Mouse (Mus musculus): ENCODE measurements around the gene Etv5. TPM values are rescaled to one million over a fixed set of nuclear protein-coding genes. Genes with fewer than 3 reads are reported as not detected.
"Not testable (repeated sequence)": the region's sequence is repeated elsewhere in the genome, so short reads cannot be mapped to it uniquely, and the experiment has no call there.

Gene Etv5
- polyA plus RNA-seq, 2 experiments: 35.3 to 39.0 TPM

GRCm38 (mm10) chr16:22389146-22389911 is 50.2 kb downstream of the Etv5 start:
- Histone ChIP-seq H3K36me3 (ENCODE audit: control insufficient read depth, insufficient read depth, low read length) (peaks cover 22% of the 10 kb centered on the region; the same call in 1 of the 2 replicates), H3K27ac (replicated peaks; ENCODE audit: low read depth, low read length) (no peak overlapping the region), H3K27me3 (ENCODE audit: control insufficient read depth, insufficient read depth, low read length) (no peaks in the 10 kb centered on the region), H3K4me1 (ENCODE audit: control insufficient read depth, insufficient read depth, low read length) (no peaks in the 10 kb centered on the region; the same call in 1 of the 2 replicates), H3K9ac (ENCODE audit: low read depth, low read length, severe bottlenecking) (no peak overlapping the region; the same call in 1 of the 2 replicates), H3K4me2 (replicated peaks; ENCODE audit: low read depth, low read length, severe bottlenecking) (no peak overlapping the region), H3K4me3 (replicated peaks; ENCODE audit: low read length) (no peak overlapping the region), H3K9me3 (ENCODE audit: control insufficient read depth, low read length) (no peaks in the 10 kb centered on the region)
- ATAC-seq (ENCODE audit: low FRiP score, low read depth): no peak
- 76% methylated on average over 13 of the region's 13 CpGs for WGBS
- TF ChIP-seq POLR2A (IDR thresholded peaks at IDR 0.05; ENCODE audit: borderline replicate concordance, extremely low read depth, insufficient read depth, insufficient read length): no peak
- DNase-seq (ENCODE audit: low spot score): peak; percentile 32

- Histone ChIP-seq H3K36me3 (ENCODE audit: control insufficient read depth, insufficient read depth, low read length) (peaks cover 25% of the 10 kb centered on the region; the same call in 1 of the 2 replicates), H3K9ac (ENCODE audit: low read depth, low read length, severe bottlenecking) (no peak overlapping the region), H3K4me3 (replicated peaks; ENCODE audit: low read length) (no peak overlapping the region), H3K4me2 (replicated peaks; ENCODE audit: low read depth, low read length, severe bottlenecking) (no peak overlapping the region), H3K27me3 (ENCODE audit: control insufficient read depth, insufficient read depth, low read length) (no peaks in the 10 kb centered on the region), H3K4me1 (ENCODE audit: control insufficient read depth, insufficient read depth, low read length) (no peaks in the 10 kb centered on the region; the same call in 1 of the 2 replicates), H3K9me3 (ENCODE audit: control insufficient read depth, low read length) (no peaks in the 10 kb centered on the region), H3K27ac (replicated peaks; ENCODE audit: low read depth, low read length) (no peak overlapping the region)
- 88% methylated on average over 6 of the region's 6 CpGs for WGBS
- DNase-seq (ENCODE audit: low spot score) (no peak), ATAC-seq (ENCODE audit: low FRiP score, low read depth) (no peak)
- no peak for TF ChIP-seq POLR2A (IDR thresholded peaks at IDR 0.05; ENCODE audit: borderline replicate concordance, extremely low read depth, insufficient read depth, insufficient read length)
Measured at GRCm38 (mm10) chr16:22387731-22388130, 51.8 kb downstream of the Etv5 start.

GRCm38 (mm10) chr16:22382018-22382417 is 57.5 kb downstream of the Etv5 start:
- 85% methylated on average over 6 of the region's 7 CpGs for WGBS
- not testable (repeated sequence) for H3K4me1 ChIP-seq (ENCODE audit: control insufficient read depth, insufficient read depth, low read length); H3K4me2 ChIP-seq (replicated peaks; ENCODE audit: low read depth, low read length, severe bottlenecking); H3K27ac ChIP-seq (replicated peaks; ENCODE audit: low read depth, low read length); DNase-seq (ENCODE audit: low spot score); H3K9me3 ChIP-seq (ENCODE audit: control insufficient read depth, low read length); ATAC-seq (ENCODE audit: low FRiP score, low read depth); H3K4me3 ChIP-seq (replicated peaks; ENCODE audit: low read length); H3K9ac ChIP-seq (ENCODE audit: low read depth, low read length, severe bottlenecking); H3K27me3 ChIP-seq (ENCODE audit: control insufficient read depth, insufficient read depth, low read length)
- H3K36me3 ChIP-seq (ENCODE audit: control insufficient read depth, insufficient read depth, low read length): peaks cover 13% of the 10 kb centered on the region; the same call in 1 of the 2 replicates

- WGBS: 79% methylated on average over 8 of the region's 8 CpGs
- no peaks in the 10 kb centered on the region for H3K27me3 ChIP-seq (ENCODE audit: control insufficient read depth, insufficient read depth, low read length)
- H3K36me3 ChIP-seq (ENCODE audit: control insufficient read depth, insufficient read depth, low read length): peaks cover 10% of the 10 kb centered on the region; the same call in 1 of the 2 replicates
- H3K4me3 ChIP-seq (replicated peaks; ENCODE audit: low read length): no peak overlapping the region
- no peak for TF ChIP-seq POLR2A (IDR thresholded peaks at IDR 0.05; ENCODE audit: borderline replicate concordance, extremely low read depth, insufficient read depth, insufficient read length)
- no peaks in the 10 kb centered on the region for H3K4me1 ChIP-seq (ENCODE audit: control insufficient read depth, insufficient read depth, low read length)
- H3K4me2 ChIP-seq (replicated peaks; ENCODE audit: low read depth, low read length, severe bottlenecking): no peak overlapping the region
- H3K27ac ChIP-seq (replicated peaks; ENCODE audit: low read depth, low read length): no peak overlapping the region
- no peak for ATAC-seq (ENCODE audit: low FRiP score, low read depth)
- DNase-seq (ENCODE audit: low spot score): no peak
- no peak overlapping the region for H3K9ac ChIP-seq (ENCODE audit: low read depth, low read length, severe bottlenecking)
- no peaks in the 10 kb centered on the region for H3K9me3 ChIP-seq (ENCODE audit: control insufficient read depth, low read length)
Measured at GRCm38 (mm10) chr16:22380981-22381380, 58.5 kb downstream of the Etv5 start.

- no peak for TF ChIP-seq POLR2A (IDR thresholded peaks at IDR 0.05; ENCODE audit: borderline replicate concordance, extremely low read depth, insufficient read depth, insufficient read length)
- Histone ChIP-seq H3K27ac (replicated peaks; ENCODE audit: low read depth, low read length) (no peak overlapping the region), H3K9ac (ENCODE audit: low read depth, low read length, severe bottlenecking) (no peak overlapping the region), H3K27me3 (ENCODE audit: control insufficient read depth, insufficient read depth, low read length) (no peaks in the 10 kb centered on the region), H3K4me3 (replicated peaks; ENCODE audit: low read length) (no peak overlapping the region), H3K4me1 (ENCODE audit: control insufficient read depth, insufficient read depth, low read length) (no peaks in the 10 kb centered on the region), H3K9me3 (ENCODE audit: control insufficient read depth, low read length) (no peaks in the 10 kb centered on the region), H3K4me2 (replicated peaks; ENCODE audit: low read depth, low read length, severe bottlenecking) (no peak overlapping the region), H3K36me3 (ENCODE audit: control insufficient read depth, insufficient read depth, low read length) (peaks cover 7% of the 10 kb centered on the region; the same call in 1 of the 2 replicates)
- 72% methylated on average over 8 of the region's 8 CpGs for WGBS
- ATAC-seq (ENCODE audit: low FRiP score, low read depth): no peak
- DNase-seq (ENCODE audit: low spot score): no peak
Measured at GRCm38 (mm10) chr16:22379986-22380385, 59.5 kb downstream of the Etv5 start.
